Mouse (Mus musculus) neural tube, embryonic 15.5 days (tissue): ENCODE data around the gene Ndrg2. TPM values are rescaled to one million over a fixed set of nuclear protein-coding genes. Genes with fewer than 3 reads are reported as not detected.

Source experiments
- ATAC-seq: fragments of 200-750 bp; cut with Nextera tagmentation; 2 replicates; pipeline ENCODE4 v1.8.0; 2017; ENCODE audit warnings: mild to moderate bottlenecking, moderate TSS enrichment, moderate library complexity; ENCODE audit not compliant: low FRiP score
- H3K27ac ChIP-seq: fragments of 300-500 bp; sonication (generic); replicated peaks from 2 replicates; pipeline ENCODE4 v1.5.1; 2015; ENCODE audit warnings: mild to moderate bottlenecking, inconsistent platforms
- H3K27me3 ChIP-seq: fragments of 300-500 bp; sonication (generic); replicated peaks from 2 replicates; pipeline ENCODE4 v1.6.1; 2015; ENCODE audit warnings: inconsistent platforms
- H3K36me3 ChIP-seq: fragments of 300-500 bp; sonication (generic); 2 replicates; pipeline ENCODE4 v1.6.1; 2015; ENCODE audit warnings: inconsistent platforms
- H3K4me1 ChIP-seq: fragments of 300-500 bp; sonication (generic); 2 replicates; pipeline ENCODE4 v1.6.1; 2015; ENCODE audit warnings: inconsistent platforms
- H3K4me2 ChIP-seq: fragments of 300-500 bp; sonication (generic); 2 replicates; pipeline ENCODE4 v1.6.1; 2015; ENCODE audit warnings: inconsistent platforms, mild to moderate bottlenecking, moderate library complexity
- H3K4me3 ChIP-seq: fragments of 300-500 bp; sonication (generic); replicated peaks from 2 replicates; pipeline ENCODE4 v1.5.1; 2015; ENCODE audit warnings: mild to moderate bottlenecking, inconsistent platforms
- H3K9ac ChIP-seq: fragments of 300-500 bp; sonication (generic); replicated peaks from 2 replicates; pipeline ENCODE4 v1.6.1; 2015; ENCODE audit warnings: mild to moderate bottlenecking, inconsistent platforms
- H3K9me3 ChIP-seq: fragments of 300-500 bp; sonication (generic); replicated peaks from 2 replicates; pipeline ENCODE4 v1.6.1; 2016; ENCODE audit warnings: inconsistent platforms
- WGBS: fragments of 180-500 bp; shearing (Covaris S2); methylation state at CpG from one replicate; pipeline ENCODE4 v1.1.7; 2015; ENCODE audit warnings: mixed read lengths; 5-methylcytosine and 5-hydroxymethylcytosine counted together
- polyA plus RNA-seq: library from polyadenylated mRNA; unstranded; fragments of >200 nt; fragmentation: Nextera tagmentation; extraction: Ambion mirVana; gene quantifications from 2 replicates; pipeline ENCODE4 v1.2.1, GENCODE M21; 2015

Ndrg2 gene
- polyA plus RNA-seq, result 268 and 281 TPM in 2 replicates

GRCm38 (mm10) chr14:51913960-51914762, at the start of gene Ndrg2:
Gene Ndrg2, minus strand, starts transcription at chr14:51914158.
- ATAC-seq, result peak; percentile 80
- peak within 1 kb of the TSS; percentile 59 for H3K9ac ChIP-seq
- 3% methylated on average over 19 of the region's 23 CpGs for WGBS

GRCm38 (mm10) chr14:51960316-51960715, 46.4 kb upstream of the Ndrg2 start:
- Histone ChIP-seq H3K4me1 (no peaks in the 10 kb centered on the region), H3K4me2 (no peak overlapping the region), H3K36me3 (no peaks in the 10 kb centered on the region), H3K27me3 (no peaks in the 10 kb centered on the region), H3K9me3 (no peaks in the 10 kb centered on the region), H3K4me3 (no peak overlapping the region), H3K27ac (no peak overlapping the region), H3K9ac (no peak overlapping the region)
- WGBS, result 88% methylated on average over 2 of the region's 2 CpGs
- no peak for ATAC-seq

More at GRCm38 (mm10) chr14:51913960-51914762, at the start of gene Ndrg2:
- Histone ChIP-seq H3K4me2 (peak within 1 kb of the TSS; percentile 98), H3K27ac (peak within 1 kb of the TSS; percentile 86), H3K36me3 (0 out of 2 replicates have a peak, but pooled peaks cover 2% of the 10 kb centered on the region), H3K27me3 (no peaks in the 10 kb centered on the region), H3K4me3 (peak within 1 kb of the TSS; percentile 66), H3K4me1 (peaks cover 33% of the 10 kb centered on the region), H3K9me3 (no peaks in the 10 kb centered on the region)

GRCm38 (mm10) chr14:51943336-51943735, 29.4 kb upstream of the Ndrg2 start:
- no peak overlapping the region for H3K27ac ChIP-seq
- H3K9me3 ChIP-seq, result no peaks in the 10 kb centered on the region
- no peaks in the 10 kb centered on the region for H3K4me1 ChIP-seq
- H3K36me3 ChIP-seq, result no peaks in the 10 kb centered on the region
- no peak overlapping the region for H3K9ac ChIP-seq
- H3K4me2 ChIP-seq, result no peak overlapping the region
- H3K27me3 ChIP-seq, result no peaks in the 10 kb centered on the region
- no peak overlapping the region for H3K4me3 ChIP-seq
- no peak for ATAC-seq
- 87% methylated on average over 6 of the region's 6 CpGs for WGBS

- no peak overlapping the region for H3K4me2 ChIP-seq
- WGBS, result 69% methylated on average over 7 of the region's 7 CpGs
- no peak overlapping the region for H3K9ac ChIP-seq
- 0 out of 2 replicates have a peak, but pooled peaks cover 5% of the 10 kb centered on the region for H3K9me3 ChIP-seq
- H3K27me3 ChIP-seq, result no peaks in the 10 kb centered on the region
- no peaks in the 10 kb centered on the region for H3K4me1 ChIP-seq
- no peak overlapping the region for H3K4me3 ChIP-seq
- no peak for ATAC-seq
- H3K27ac ChIP-seq, result no peak overlapping the region
- H3K36me3 ChIP-seq, result no peaks in the 10 kb centered on the region
Measured at GRCm38 (mm10) chr14:51942236-51942635, 28.3 kb upstream of the Ndrg2 start.

- 54% methylated on average over 9 of the region's 9 CpGs for WGBS
Measured at GRCm38 (mm10) chr14:51941577-51941976, 27.6 kb upstream of the Ndrg2 start.

GRCm38 (mm10) chr14:51940944-51941560, 27.1 kb upstream of the Ndrg2 start:
- H3K4me2 ChIP-seq, result no peak overlapping the region
- ATAC-seq, result no peak
- no peaks in the 10 kb centered on the region for H3K36me3 ChIP-seq
- H3K9me3 ChIP-seq, result 0 out of 2 replicates have a peak, but pooled peaks cover 5% of the 10 kb centered on the region
- no peak overlapping the region for H3K4me3 ChIP-seq
- 28% methylated on average over 8 of the region's 8 CpGs for WGBS
- H3K9ac ChIP-seq, result no peak overlapping the region
- no peak overlapping the region for H3K27ac ChIP-seq
- no peaks in the 10 kb centered on the region for H3K4me1 ChIP-seq
- H3K27me3 ChIP-seq, result no peaks in the 10 kb centered on the region

More at GRCm38 (mm10) chr14:51941577-51941976, 27.6 kb upstream of the Ndrg2 start:
- no peak overlapping the region for H3K4me2 ChIP-seq
- 0 out of 2 replicates have a peak, but pooled peaks cover 5% of the 10 kb centered on the region for H3K9me3 ChIP-seq
- H3K36me3 ChIP-seq, result no peaks in the 10 kb centered on the region
- H3K4me3 ChIP-seq, result no peak overlapping the region
- ATAC-seq, result no peak
- H3K9ac ChIP-seq, result no peak overlapping the region
- no peaks in the 10 kb centered on the region for H3K4me1 ChIP-seq
- H3K27ac ChIP-seq, result no peak overlapping the region
- no peaks in the 10 kb centered on the region for H3K27me3 ChIP-seq

- H3K27ac ChIP-seq, result no peak overlapping the region
- ATAC-seq, result no peak
- H3K9me3 ChIP-seq, result 0 out of 2 replicates have a peak, but pooled peaks cover 5% of the 10 kb centered on the region
- H3K27me3 ChIP-seq, result no peaks in the 10 kb centered on the region
- H3K36me3 ChIP-seq, result no peaks in the 10 kb centered on the region
- no peaks in the 10 kb centered on the region for H3K4me1 ChIP-seq
- WGBS, result 91% methylated on average over 9 of the region's 9 CpGs
- no peak overlapping the region for H3K4me2 ChIP-seq
- no peak overlapping the region for H3K4me3 ChIP-seq
- no peak overlapping the region for H3K9ac ChIP-seq
Measured at GRCm38 (mm10) chr14:51939005-51939404, 25.0 kb upstream of the Ndrg2 start.

GRCm38 (mm10) chr14:51932092-51933020, 18.4 kb upstream of the Ndrg2 start:
- Histone ChIP-seq H3K4me2 (no peak overlapping the region), H3K36me3 (no peaks in the 10 kb centered on the region), H3K4me1 (0 out of 2 replicates have a peak, but pooled peaks cover 2% of the 10 kb centered on the region), H3K4me3 (no peak overlapping the region), H3K27me3 (no peaks in the 10 kb centered on the region), H3K27ac (no peak overlapping the region), H3K9me3 (no peaks in the 10 kb centered on the region), H3K9ac (no peak overlapping the region)
- WGBS, result 77% methylated on average over 10 of the region's 10 CpGs
- ATAC-seq, result no peak

- Histone ChIP-seq H3K27me3 (no peaks in the 10 kb centered on the region), H3K4me3 (no peak overlapping the region), H3K9ac (no peak overlapping the region), H3K36me3 (no peaks in the 10 kb centered on the region), H3K9me3 (no peaks in the 10 kb centered on the region), H3K4me2 (no peak overlapping the region), H3K4me1 (0 out of 2 replicates have a peak, but pooled peaks cover 2% of the 10 kb centered on the region), H3K27ac (peak overlapping the region; percentile 67)
- peak; percentile 79 for ATAC-seq
- 36% methylated on average over 5 of the region's 5 CpGs for WGBS
Measured at GRCm38 (mm10) chr14:51930824-51931223, 16.9 kb upstream of the Ndrg2 start.

GRCm38 (mm10) chr14:51929968-51930367, 16.0 kb upstream of the Ndrg2 start:
- Histone ChIP-seq H3K9ac (no peak overlapping the region), H3K27ac (peak overlapping the region; percentile 67; the same call in 1 of the 2 replicates), H3K9me3 (no peaks in the 10 kb centered on the region), H3K4me1 (0 out of 2 replicates have a peak, but pooled peaks cover 2% of the 10 kb centered on the region), H3K27me3 (no peaks in the 10 kb centered on the region), H3K4me3 (no peak overlapping the region), H3K4me2 (no peak overlapping the region), H3K36me3 (no peaks in the 10 kb centered on the region)
- 78% methylated on average over 9 of the region's 9 CpGs for WGBS
- no peak for ATAC-seq
